Mouse (Mus musculus): ENCODE data around the gene Stra8. TPM values are rescaled to one million over a fixed set of nuclear protein-coding genes. Genes with fewer than 3 reads are reported as not detected.

Stra8 gene
- polyA plus RNA-seq, 1 experiment from 2014 or later, result not detected

GRCm38 (mm10) chr6:34921941-34922340, 2.0 kb downstream of the Stra8 start:
- no peaks in the 10 kb centered on the region for H3K27me3 ChIP-seq (replicated peaks; ENCODE audit: control insufficient read depth, insufficient read depth, low read length)
- no peak overlapping the region for H3K9ac ChIP-seq (ENCODE audit: low read length)
- H3K4me2 ChIP-seq (ENCODE audit: low read length), result no peak overlapping the region
- no peaks in the 10 kb centered on the region for H3K9me3 ChIP-seq (replicated peaks; ENCODE audit: control insufficient read depth, low read length)
- no peak overlapping the region for H3K4me3 ChIP-seq (ENCODE audit: low read depth, low read length)
- H3K4me1 ChIP-seq (ENCODE audit: control insufficient read depth, insufficient read depth, low read length), result no peaks in the 10 kb centered on the region
- peak; percentile 11 for DNase-seq (ENCODE audit: low spot score)
- no peak for ATAC-seq
- WGBS, result 59% methylated on average over 14 of the region's 14 CpGs
- H3K36me3 ChIP-seq (ENCODE audit: control insufficient read depth, insufficient read depth, low read length), result no peaks in the 10 kb centered on the region
- no peak overlapping the region for H3K27ac ChIP-seq (ENCODE audit: low read depth, low read length)

- no peaks in the 10 kb centered on the region for H3K4me1 ChIP-seq (ENCODE audit: control insufficient read depth, insufficient read depth, low read length)
- no peaks in the 10 kb centered on the region for H3K27me3 ChIP-seq (replicated peaks; ENCODE audit: control insufficient read depth, insufficient read depth, low read length)
- no peak overlapping the region for H3K4me2 ChIP-seq (ENCODE audit: low read length)
- ATAC-seq, result peak; percentile 50
- no peak overlapping the region for H3K9ac ChIP-seq (ENCODE audit: low read length)
- H3K9me3 ChIP-seq (replicated peaks; ENCODE audit: control insufficient read depth, low read length), result no peaks in the 10 kb centered on the region
- no peak overlapping the region for H3K27ac ChIP-seq (ENCODE audit: low read depth, low read length)
- DNase-seq (ENCODE audit: low spot score), result peak; percentile 69
- WGBS, result 37% methylated on average over 4 of the region's 4 CpGs
- no peak overlapping the region for H3K4me3 ChIP-seq (ENCODE audit: low read depth, low read length)
- no peaks in the 10 kb centered on the region for H3K36me3 ChIP-seq (ENCODE audit: control insufficient read depth, insufficient read depth, low read length)
Observed at GRCm38 (mm10) chr6:34927156-34927555, 7.2 kb downstream of the Stra8 start.

GRCm38 (mm10) chr6:34927594-34927993, 7.6 kb downstream of the Stra8 start:
- no peak for ATAC-seq
- 89% methylated on average over 8 of the region's 8 CpGs for WGBS

GRCm38 (mm10) chr6:34932633-34933032, 12.7 kb downstream of the Stra8 start:
- Histone ChIP-seq H3K9ac (ENCODE audit: low read length) (no peak overlapping the region), H3K27ac (ENCODE audit: low read depth, low read length) (no peak overlapping the region), H3K9me3 (replicated peaks; ENCODE audit: control insufficient read depth, low read length) (no peaks in the 10 kb centered on the region), H3K27me3 (replicated peaks; ENCODE audit: control insufficient read depth, insufficient read depth, low read length) (no peaks in the 10 kb centered on the region), H3K4me2 (ENCODE audit: low read length) (no peak overlapping the region), H3K36me3 (ENCODE audit: control insufficient read depth, insufficient read depth, low read length) (no peaks in the 10 kb centered on the region), H3K4me3 (ENCODE audit: low read depth, low read length) (no peak overlapping the region), H3K4me1 (ENCODE audit: control insufficient read depth, insufficient read depth, low read length) (no peaks in the 10 kb centered on the region)
- no peak for ATAC-seq
- DNase-seq (ENCODE audit: low spot score), result no peak
- 88% methylated on average over 1 of the region's 1 CpGs for WGBS

More at GRCm38 (mm10) chr6:34927594-34927993, 7.6 kb downstream of the Stra8 start:
- Histone ChIP-seq H3K9ac (ENCODE audit: low read length) (no peak overlapping the region), H3K27ac (ENCODE audit: low read depth, low read length) (no peak overlapping the region), H3K4me2 (ENCODE audit: low read length) (no peak overlapping the region), H3K27me3 (replicated peaks; ENCODE audit: control insufficient read depth, insufficient read depth, low read length) (no peaks in the 10 kb centered on the region), H3K4me3 (ENCODE audit: low read depth, low read length) (no peak overlapping the region), H3K36me3 (ENCODE audit: control insufficient read depth, insufficient read depth, low read length) (no peaks in the 10 kb centered on the region), H3K9me3 (replicated peaks; ENCODE audit: control insufficient read depth, low read length) (no peaks in the 10 kb centered on the region), H3K4me1 (ENCODE audit: control insufficient read depth, insufficient read depth, low read length) (no peaks in the 10 kb centered on the region)
- no peak for DNase-seq (ENCODE audit: low spot score)

- H3K4me3 ChIP-seq (ENCODE audit: low read depth, low read length), result no peak overlapping the region
- 73% methylated on average over 5 of the region's 5 CpGs for WGBS
- H3K36me3 ChIP-seq (ENCODE audit: control insufficient read depth, insufficient read depth, low read length), result no peaks in the 10 kb centered on the region
- no peaks in the 10 kb centered on the region for H3K9me3 ChIP-seq (replicated peaks; ENCODE audit: control insufficient read depth, low read length)
- no peak for DNase-seq (ENCODE audit: low spot score)
- no peak for ATAC-seq
- no peak overlapping the region for H3K27ac ChIP-seq (ENCODE audit: low read depth, low read length)
- H3K4me1 ChIP-seq (ENCODE audit: control insufficient read depth, insufficient read depth, low read length), result no peaks in the 10 kb centered on the region
- no peaks in the 10 kb centered on the region for H3K27me3 ChIP-seq (replicated peaks; ENCODE audit: control insufficient read depth, insufficient read depth, low read length)
- H3K4me2 ChIP-seq (ENCODE audit: low read length), result no peak overlapping the region
- no peak overlapping the region for H3K9ac ChIP-seq (ENCODE audit: low read length)
Observed at GRCm38 (mm10) chr6:34936743-34937142, 16.8 kb downstream of the Stra8 start.

GRCm38 (mm10) chr6:34938280-34938928, 18.4 kb downstream of the Stra8 start:
- no peaks in the 10 kb centered on the region for H3K9me3 ChIP-seq (replicated peaks; ENCODE audit: control insufficient read depth, low read length)
- ATAC-seq (no peak), DNase-seq (ENCODE audit: low spot score) (no peak)
- no peak overlapping the region for H3K4me2 ChIP-seq (ENCODE audit: low read length)
- 85% methylated on average over 7 of the region's 7 CpGs for WGBS
- H3K36me3 ChIP-seq (ENCODE audit: control insufficient read depth, insufficient read depth, low read length), result no peaks in the 10 kb centered on the region
- no peaks in the 10 kb centered on the region for H3K4me1 ChIP-seq (ENCODE audit: control insufficient read depth, insufficient read depth, low read length)
- H3K27ac ChIP-seq (ENCODE audit: low read depth, low read length), result no peak overlapping the region
- no peak overlapping the region for H3K4me3 ChIP-seq (ENCODE audit: low read depth, low read length)
- no peaks in the 10 kb centered on the region for H3K27me3 ChIP-seq (replicated peaks; ENCODE audit: control insufficient read depth, insufficient read depth, low read length)
- H3K9ac ChIP-seq (ENCODE audit: low read length), result no peak overlapping the region

GRCm38 (mm10) chr6:34938929-34939325, 19.0 kb downstream of the Stra8 start:
- Histone ChIP-seq H3K27me3 (replicated peaks; ENCODE audit: control insufficient read depth, insufficient read depth, low read length) (no peaks in the 10 kb centered on the region), H3K4me1 (ENCODE audit: control insufficient read depth, insufficient read depth, low read length) (no peaks in the 10 kb centered on the region), H3K36me3 (ENCODE audit: control insufficient read depth, insufficient read depth, low read length) (no peaks in the 10 kb centered on the region), H3K9me3 (replicated peaks; ENCODE audit: control insufficient read depth, low read length) (no peaks in the 10 kb centered on the region), H3K4me3 (ENCODE audit: low read depth, low read length) (no peak overlapping the region), H3K9ac (ENCODE audit: low read length) (no peak overlapping the region), H3K4me2 (ENCODE audit: low read length) (no peak overlapping the region), H3K27ac (ENCODE audit: low read depth, low read length) (no peak overlapping the region)
- ATAC-seq (no peak), DNase-seq (ENCODE audit: low spot score) (no peak)
- WGBS, result 47% methylated on average over 4 of the region's 4 CpGs

GRCm38 (mm10) chr6:34939451-34939850, 19.5 kb downstream of the Stra8 start:
- H3K9ac ChIP-seq (ENCODE audit: low read length), result no peak overlapping the region
- H3K4me3 ChIP-seq (ENCODE audit: low read depth, low read length), result no peak overlapping the region
- H3K36me3 ChIP-seq (ENCODE audit: control insufficient read depth, insufficient read depth, low read length), result no peaks in the 10 kb centered on the region
- ATAC-seq (no peak), DNase-seq (ENCODE audit: low spot score) (no peak)
- WGBS, result 88% methylated on average over 8 of the region's 8 CpGs
- H3K4me2 ChIP-seq (ENCODE audit: low read length), result no peak overlapping the region
- no peaks in the 10 kb centered on the region for H3K4me1 ChIP-seq (ENCODE audit: control insufficient read depth, insufficient read depth, low read length)
- no peaks in the 10 kb centered on the region for H3K27me3 ChIP-seq (replicated peaks; ENCODE audit: control insufficient read depth, insufficient read depth, low read length)
- no peak overlapping the region for H3K27ac ChIP-seq (ENCODE audit: low read depth, low read length)
- no peaks in the 10 kb centered on the region for H3K9me3 ChIP-seq (replicated peaks; ENCODE audit: control insufficient read depth, low read length)

GRCm38 (mm10) chr6:34941496-34941895, 21.5 kb downstream of the Stra8 start:
- Histone ChIP-seq H3K9ac (ENCODE audit: low read length) (no peak overlapping the region), H3K4me1 (ENCODE audit: control insufficient read depth, insufficient read depth, low read length) (no peaks in the 10 kb centered on the region), H3K4me2 (ENCODE audit: low read length) (no peak overlapping the region), H3K27ac (ENCODE audit: low read depth, low read length) (no peak overlapping the region), H3K36me3 (ENCODE audit: control insufficient read depth, insufficient read depth, low read length) (no peaks in the 10 kb centered on the region), H3K27me3 (replicated peaks; ENCODE audit: control insufficient read depth, insufficient read depth, low read length) (no peaks in the 10 kb centered on the region), H3K9me3 (replicated peaks; ENCODE audit: control insufficient read depth, low read length) (no peaks in the 10 kb centered on the region), H3K4me3 (ENCODE audit: low read depth, low read length) (no peak overlapping the region)
- WGBS, result 59% methylated on average over 2 of the region's 2 CpGs
- ATAC-seq (no peak), DNase-seq (ENCODE audit: low spot score) (no peak)

All from forebrain, embryonic 14.5 days (tissue).